Mouse (Mus musculus) CH12.LX (cell line): ENCODE data around the gene Psmd9. TPM values are rescaled to one million over a fixed set of nuclear protein-coding genes. Genes with fewer than 3 reads are reported as not detected.

Source experiments
- DNase-seq: peaks from one replicate; pipeline ENCODE4 v3.0.0-alpha.2; 2013; ENCODE audit errors: extremely low read depth
- H3K27ac ChIP-seq: 2 replicates; pipeline ENCODE4 v1.5.1; 2012; ENCODE audit warnings: low read depth, mild to moderate bottlenecking, control low read depth, moderate library complexity; ENCODE audit not compliant: insufficient read depth
- H3K27me3 ChIP-seq: replicated peaks from 2 replicates; pipeline ENCODE3; 2012; ENCODE audit warnings: inconsistent platforms
- H3K36me3 ChIP-seq, 2 experiments: replicated peaks in 1 of 2; 2 replicates each; pipeline versions ENCODE3 to v1.6.1; 2012; ENCODE audit warnings: inconsistent platforms in 1 of 2, low read length in 1 of 2, mild to moderate bottlenecking in 1 of 2, mixed read lengths in 1 of 2, moderate library complexity in 1 of 2; ENCODE audit not compliant: control insufficient read depth in 1 of 2, insufficient read depth in 1 of 2
- H3K4me1 ChIP-seq, 2 experiments: 2 replicates each; pipeline ENCODE4 v1.6.1; 2012; ENCODE audit warnings: inconsistent platforms in 1 of 2, moderate library complexity in 1 of 2; ENCODE audit not compliant: insufficient read depth in 2 of 2, control insufficient read depth in 1 of 2
- H3K4me2 ChIP-seq: 2 replicates; pipeline ENCODE4 v1.6.1; 2012; ENCODE audit warnings: low read depth, mild to moderate bottlenecking, control low read depth; ENCODE audit not compliant: poor library complexity, insufficient read depth, severe bottlenecking
- H3K4me3 ChIP-seq, 3 experiments: fragments of 150-350 bp in 1 of 3; sonication (generic) in 1 of 3; replicated peaks in 1 of 3; 2 replicates each; pipeline versions ENCODE3 to v1.5.1; 2011 to 2012; ENCODE audit warnings: low read depth in 2 of 3, low read length in 2 of 3, mild to moderate bottlenecking in 2 of 3, moderate library complexity in 2 of 3, control low read depth in 1 of 3, improper control_type of control experiment in 1 of 3, inconsistent platforms in 1 of 3, mixed read lengths in 1 of 3; ENCODE audit not compliant: poor library complexity in 1 of 3
- H3K79me2 ChIP-seq: replicated peaks from 2 replicates; pipeline ENCODE4 v1.6.1; 2012; ENCODE audit warnings: mild to moderate bottlenecking, moderate library complexity; ENCODE audit not compliant: control insufficient read depth, poor library complexity, insufficient read depth, severe bottlenecking; ENCODE audit errors: extremely low read depth
- H3K9ac ChIP-seq: 2 replicates; pipeline ENCODE4 v1.6.1; 2012; ENCODE audit warnings: low read depth, mild to moderate bottlenecking, control low read depth, moderate library complexity; ENCODE audit not compliant: insufficient read depth
- H3K9me3 ChIP-seq: replicated peaks from 2 replicates; pipeline ENCODE3; 2012; ENCODE audit warnings: low read length, inconsistent platforms, mixed read lengths
- CHD1 ChIP-seq: IDR thresholded peaks from 2 replicates; pipeline ENCODE4 v1.6.1; 2012; ENCODE audit warnings: low read depth, low read length, improper control_type of control experiment, inconsistent platforms
- CHD2 ChIP-seq: IDR thresholded peaks from 2 replicates; pipeline ENCODE4 v1.6.1; 2011; ENCODE audit warnings: low read length, improper control_type of control experiment
- CTCF ChIP-seq, 2 experiments: IDR thresholded peaks in 1 of 2; conservative IDR thresholded peaks in 1 of 2; 2 replicates each; pipeline ENCODE4 v1.5.1; 2011 to 2012; ENCODE audit warnings: low read depth in 2 of 2, low read length in 2 of 2, improper control_type of control experiment in 1 of 2, inconsistent platforms in 1 of 2, mild to moderate bottlenecking in 1 of 2, moderate library complexity in 1 of 2
- E2F4 ChIP-seq: IDR thresholded peaks from 2 replicates; pipeline ENCODE4 v1.6.1; 2011; ENCODE audit warnings: low read depth, low read length, improper control_type of control experiment; ENCODE audit not compliant: insufficient replicate concordance
- ELF1 ChIP-seq: IDR thresholded peaks from 2 replicates; pipeline ENCODE4 v1.6.1; 2014; ENCODE audit warnings: low read depth, mild to moderate bottlenecking, inconsistent platforms, low read length, improper control_type of control experiment
- ETS1 ChIP-seq: conservative IDR thresholded peaks from 2 replicates; pipeline ENCODE4 v1.6.1; 2012; ENCODE audit warnings: low read depth, mild to moderate bottlenecking, inconsistent platforms, low read length, improper control_type of control experiment, moderate library complexity
- GABPA ChIP-seq: IDR thresholded peaks from 2 replicates; pipeline ENCODE4 v1.6.1; 2012; ENCODE audit warnings: low read depth, low read length, improper control_type of control experiment, inconsistent platforms; ENCODE audit not compliant: insufficient replicate concordance
- HCFC1 ChIP-seq: IDR thresholded peaks from 2 replicates; pipeline ENCODE4 v1.6.1; 2012; ENCODE audit warnings: low read depth, mild to moderate bottlenecking, inconsistent platforms, low read length, improper control_type of control experiment
- IRF4 ChIP-seq: IDR thresholded peaks from 2 replicates; pipeline ENCODE4 v1.6.1; 2014; ENCODE audit warnings: low read depth, mild to moderate bottlenecking, inconsistent platforms, low read length, improper control_type of control experiment
- MAFK ChIP-seq: IDR thresholded peaks from 2 replicates; pipeline ENCODE4 v1.6.1; 2011; ENCODE audit warnings: low read length, improper control_type of control experiment; ENCODE audit not compliant: insufficient replicate concordance
- MAX ChIP-seq: IDR thresholded peaks from 2 replicates; pipeline ENCODE4 v1.6.1; 2011; ENCODE audit warnings: low read length, improper control_type of control experiment
- MAZ ChIP-seq: IDR thresholded peaks from 2 replicates; pipeline ENCODE4 v1.6.1; 2012; ENCODE audit warnings: low read depth, mild to moderate bottlenecking, inconsistent platforms, low read length, improper control_type of control experiment, moderate library complexity
- MXI1 ChIP-seq: IDR thresholded peaks from 2 replicates; pipeline ENCODE4 v1.6.1; 2011; ENCODE audit warnings: mild to moderate bottlenecking, low read depth, low read length, improper control_type of control experiment
- MYC ChIP-seq: IDR thresholded peaks from 2 replicates; pipeline ENCODE4 v1.6.1; 2011; ENCODE audit warnings: low read depth, mild to moderate bottlenecking, improper control_type of control experiment, low read length
- NRF1 ChIP-seq: IDR thresholded peaks from 2 replicates; pipeline ENCODE4 v1.6.1; 2014; ENCODE audit warnings: low read depth, mild to moderate bottlenecking, inconsistent platforms, low read length, improper control_type of control experiment, moderate library complexity
- PAX5 ChIP-seq: IDR thresholded peaks from 2 replicates; pipeline ENCODE4 v1.6.1; 2012; ENCODE audit warnings: low read length, inconsistent platforms, mixed read lengths
- POLR2A ChIP-seq: IDR thresholded peaks from 2 replicates; pipeline ENCODE4 v1.6.1; 2011; ENCODE audit warnings: low read depth, mild to moderate bottlenecking, improper control_type of control experiment, low read length
- RAD21 ChIP-seq: IDR thresholded peaks from 2 replicates; pipeline ENCODE4 v1.6.1; 2011; ENCODE audit warnings: low read depth, mild to moderate bottlenecking, low read length, improper control_type of control experiment, moderate library complexity
- SMC3 ChIP-seq: IDR thresholded peaks from 2 replicates; pipeline ENCODE4 v1.6.1; 2011; ENCODE audit warnings: low read depth, low read length, improper control_type of control experiment
- TBP ChIP-seq: conservative IDR thresholded peaks from 2 replicates; pipeline ENCODE4 v1.6.1; 2011; ENCODE audit warnings: low read depth, low read length, improper control_type of control experiment
- UBTF ChIP-seq: IDR thresholded peaks from 2 replicates; pipeline ENCODE4 v1.6.1; 2012; ENCODE audit warnings: low read depth, mild to moderate bottlenecking, inconsistent platforms, low read length, improper control_type of control experiment, moderate library complexity
- USF1 ChIP-seq: IDR thresholded peaks from 2 replicates; pipeline ENCODE4 v1.6.1; 2014; ENCODE audit warnings: low read depth, mild to moderate bottlenecking, inconsistent platforms, low read length, improper control_type of control experiment
- ZC3H11A ChIP-seq: IDR thresholded peaks from 2 replicates; pipeline ENCODE4 v1.6.1; 2012; ENCODE audit warnings: low read depth, mild to moderate bottlenecking, inconsistent platforms, low read length, improper control_type of control experiment
- ZNF384 ChIP-seq: IDR thresholded peaks from 2 replicates; pipeline ENCODE4 v1.6.1; 2012; ENCODE audit warnings: low read depth, low read length, improper control_type of control experiment, inconsistent platforms
- dilution Hi-C: fragments of 300-500 bp; cut with MboI; formaldehyde crosslinking; loops from 2 replicates; pipeline ENCODE4 v1.14.3; 2020; ENCODE audit warnings: low sequenced_read_pairs; ENCODE audit not compliant: extremely low pct_unique_long_range_greater_than_20kb, extremely low pct_ligation_motif_present
- in situ Hi-C: fragments of 300-500 bp; cut with MboI; formaldehyde crosslinking; loops from 3 replicates; pipeline ENCODE4 v1.14.3; 2019; ENCODE audit warnings: low sequenced_read_pairs, low pct_ligation_motif_present, low pct_unique_long_range_greater_than_20kb, mixed read lengths
- polyA plus RNA-seq: library from polyadenylated mRNA; unstranded; fragments of >175 nt; gene quantifications from 2 replicates; pipeline ENCODE4 v1.2.1, GENCODE M21; 2012; ENCODE audit warnings: low read depth; ENCODE audit not compliant: insufficient read length
- total RNA-seq, 2 experiments: library from RNA; depleted of rRNA; stranded (reverse); fragments of 300-350 nt in 1 of 2; fragments of >200 nt in 1 of 2; gene quantifications; 2 replicates each; pipeline ENCODE4 v1.2.3; 2012 to 2014

Gene Psmd9
- total and polyA plus RNA-seq, 3 experiments: 30.8 to 38.0 (median 35.5) TPM

- Histone ChIP-seq H3K9ac (no peak overlapping the region), H3K27me3 (no peaks in the 10 kb centered on the region), H3K4me1 (peaks cover 9 to 61% of the 10 kb centered on the region in 2 experiments), H3K4me3 (no peak overlapping the region), H3K27ac (no peak overlapping the region), H3K9me3 (no peaks in the 10 kb centered on the region), H3K79me2 (peaks cover 65% of the 10 kb centered on the region), H3K36me3 (peaks cover 41 to 68% of the 10 kb centered on the region in 2 experiments), H3K4me2 (no peak overlapping the region)
- no peak for DNase-seq
- in situ Hi-C loops (no loop called here), dilution Hi-C loops (no loop called here)
- TF ChIP-seq TBP: no peak
- TF ChIP-seq RAD21: no peak
- no peak for TF ChIP-seq MYC
- TF ChIP-seq ZNF384: no peak
- TF ChIP-seq HCFC1: no peak
- no peak for TF ChIP-seq ZC3H11A
- TF ChIP-seq NRF1: no peak
- no peak for TF ChIP-seq SMC3
- TF ChIP-seq MAX: no peak
- no peak for TF ChIP-seq PAX5
- no peak for TF ChIP-seq CHD2
- TF ChIP-seq CTCF (conservative IDR thresholded peaks at IDR 0.05 in 1 of 2, IDR thresholded peaks at IDR 0.05 in 1 of 2; ENCODE audit: low read depth in 2 of 2, low read length in 2 of 2): no peak
- no peak for TF ChIP-seq IRF4
- no peak for TF ChIP-seq E2F4
- no peak for TF ChIP-seq POLR2A
- no peak for TF ChIP-seq MXI1
- TF ChIP-seq ETS1: no peak
- no peak for TF ChIP-seq MAFK
- TF ChIP-seq UBTF: no peak
Measured at GRCm38 (mm10) chr5:123147569-123147968, 21.6 kb upstream of the Psmd9 start.

- no peak overlapping the region for H3K4me2 ChIP-seq
- H3K9me3 ChIP-seq: no peaks in the 10 kb centered on the region
- H3K27me3 ChIP-seq: no peaks in the 10 kb centered on the region
- DNase-seq: no peak
- dilution Hi-C loops: no loop called here
- H3K79me2 ChIP-seq: peaks cover 61% of the 10 kb centered on the region
- no peak overlapping the region for H3K4me3 ChIP-seq
- H3K36me3 ChIP-seq: peaks cover 47 to 74% of the 10 kb centered on the region in 2 experiments
- no peak overlapping the region for H3K9ac ChIP-seq
- no peak overlapping the region for H3K27ac ChIP-seq
- TF ChIP-seq TBP (no peak), GABPA (no peak), USF1 (no peak), CHD1 (no peak), ELF1 (no peak), MAZ (no peak)
- TF ChIP-seq, all 38 proteins: peak for 0
- in situ Hi-C loops: no loop called here
- peaks cover 9 to 67% of the 10 kb centered on the region in 2 experiments for H3K4me1 ChIP-seq
Measured at GRCm38 (mm10) chr5:123148073-123148722, 21.0 kb upstream of the Psmd9 start.
